Comparison of ENCODE assay signal across 15 mouse cellular contexts in genomic region chr9:35039846-35040245, GRCm38 (mm10).
DNase-seq lines count a peak whose midpoint lies in the region; ATAC-seq lines count a peak whose summit lies in the region.
"Had no signal": no experiment of that assay in that cellular context is flagged by ENCODE, and none has a peak within 500 bp of the region (broad histone marks: within the 10 kb centered on the region; RNA-seq: fewer than 3 reads in every experiment).

No protein-coding gene starts in this region.

- peaks cover 10% of the 10 kb centered on the region; the same call in 1 of the 2 replicates for H3K27me3 ChIP-seq in heart, embryonic 10.5 days (ENCODE audit: insufficient read depth, poor library complexity, severe bottlenecking)
- H3K27me3 ChIP-seq in kidney, embryonic 15.5 days, result no peaks in the 10 kb centered on the region
- peaks cover 14% of the 10 kb centered on the region for H3K27me3 ChIP-seq in liver, embryonic 12.5 days (replicated peaks)
- H3K27me3 ChIP-seq: limb, embryonic 12.5 days; neural tube, embryonic 13.5 days had no signal

- 33% methylated on average over 5 of the region's 5 CpGs for WGBS in heart, embryonic 10.5 days
- 54% methylated on average over 5 of the region's 5 CpGs for WGBS in kidney, embryonic 15.5 days
- WGBS in liver, embryonic 12.5 days (ENCODE audit: insufficient replicate concordance), result 25% methylated on average over 5 of the region's 5 CpGs

- H3K4me1 ChIP-seq in heart, embryonic 10.5 days, result peaks cover 42% of the 10 kb centered on the region
- H3K4me1 ChIP-seq in kidney, embryonic 15.5 days, result peaks cover 26% of the 10 kb centered on the region
- peaks cover 16% of the 10 kb centered on the region for H3K4me1 ChIP-seq in brown adipose tissue, adult 24 weeks (ENCODE audit: control insufficient read depth, insufficient read depth, insufficient read length, low read length)
- peaks cover 31% of the 10 kb centered on the region for H3K4me1 ChIP-seq in liver, embryonic 12.5 days

- no peak for DNase-seq in heart, embryonic 10.5 days (ENCODE audit: low spot score)
- DNase-seq in heart, postnatal 4 days, result no peak
- no peak for DNase-seq in kidney, postnatal 25 days
- DNase-seq in left cerebral cortex, postnatal 14 days (ENCODE audit: low spot score in 2 of 2), result no peak
- DNase-seq in urinary bladder, postnatal 4 days (ENCODE audit: low spot score in 2 of 2), result no peak
- DNase-seq: cerebellum, postnatal 14 days; kidney, postnatal 4 days; thymus, adult 18-20 months had no signal

- H3K4me3 ChIP-seq in heart, embryonic 10.5 days, result no peak overlapping the region
- no peak overlapping the region for H3K4me3 ChIP-seq in kidney, embryonic 15.5 days (replicated peaks)
- H3K4me3 ChIP-seq in brown adipose tissue, adult 24 weeks (ENCODE audit: insufficient read depth, low read depth, low read length), result no peak overlapping the region
- no peak overlapping the region for H3K4me3 ChIP-seq in liver, embryonic 12.5 days
- H3K4me3 ChIP-seq: forebrain, embryonic 10.5 days; limb, embryonic 12.5 days; megakaryocyte, embryonic 14.5 days; neural tube, embryonic 13.5 days had no signal

- intact Hi-C loops in left cerebral cortex, postnatal 14 days (cut with DNase I), result loop anchor here (10.0 kb wide), 1 partner anchor 495 kb away; no protein-coding TSS in a partner anchor

- H3K36me3 ChIP-seq in heart, embryonic 10.5 days, result no peaks in the 10 kb centered on the region
- H3K36me3 ChIP-seq in kidney, embryonic 15.5 days, result no peaks in the 10 kb centered on the region
- H3K36me3 ChIP-seq in liver, embryonic 12.5 days, result peaks cover 10% of the 10 kb centered on the region
- H3K36me3 ChIP-seq: forebrain, embryonic 10.5 days; limb, embryonic 12.5 days; neural tube, embryonic 13.5 days had no signal

- no peak overlapping the region for H3K4me2 ChIP-seq in kidney, embryonic 15.5 days
- H3K4me2 ChIP-seq in liver, embryonic 12.5 days, result no peak overlapping the region
- H3K4me2 ChIP-seq: limb, embryonic 12.5 days; neural tube, embryonic 13.5 days had no signal

- ATAC-seq in kidney, embryonic 15.5 days (replicated peaks; ENCODE audit: low FRiP score), result no peak
- ATAC-seq in liver, embryonic 12.5 days, result peak; percentile 18; the same call in 1 of the 2 replicates

- H3K27ac ChIP-seq in heart, embryonic 10.5 days, result peak overlapping the region; percentile 57; the same call in 1 of the 2 replicates
- peak overlapping the region; percentile 54 for H3K27ac ChIP-seq in kidney, embryonic 15.5 days
- H3K27ac ChIP-seq in brown adipose tissue, adult 24 weeks (replicated peaks; ENCODE audit: low read depth, low read length), result 0 out of 2 replicates have a peak overlapping the region, but pooled peaks have one; percentile 36
- H3K27ac ChIP-seq in liver, embryonic 12.5 days, result peak overlapping the region; percentile 49; the same call in 1 of the 2 replicates
- H3K27ac ChIP-seq: forebrain, embryonic 10.5 days; neural tube, embryonic 13.5 days had no signal

- no peaks in the 10 kb centered on the region for H3K9me3 ChIP-seq in heart, embryonic 10.5 days
- no peaks in the 10 kb centered on the region; the same call in 1 of the 2 replicates for H3K9me3 ChIP-seq in kidney, embryonic 15.5 days (replicated peaks)
- H3K9me3 ChIP-seq in liver, embryonic 12.5 days (replicated peaks), result no peaks in the 10 kb centered on the region
- H3K9me3 ChIP-seq: forebrain, embryonic 10.5 days; limb, embryonic 12.5 days had no signal

- no peak overlapping the region for H3K9ac ChIP-seq in kidney, embryonic 15.5 days
- H3K9ac ChIP-seq in liver, embryonic 12.5 days, result no peak overlapping the region
- H3K9ac ChIP-seq: limb, embryonic 12.5 days; neural tube, embryonic 13.5 days had no signal
